Mouse (Mus musculus): ENCODE measurements at regions not wholly inside any gene's neighbourhood (a gene's known extent, or its start where the extent isn't known, plus 50 kb on each side); places are given as distances from the start of the nearest gene placed in this dataset.

DNA sequence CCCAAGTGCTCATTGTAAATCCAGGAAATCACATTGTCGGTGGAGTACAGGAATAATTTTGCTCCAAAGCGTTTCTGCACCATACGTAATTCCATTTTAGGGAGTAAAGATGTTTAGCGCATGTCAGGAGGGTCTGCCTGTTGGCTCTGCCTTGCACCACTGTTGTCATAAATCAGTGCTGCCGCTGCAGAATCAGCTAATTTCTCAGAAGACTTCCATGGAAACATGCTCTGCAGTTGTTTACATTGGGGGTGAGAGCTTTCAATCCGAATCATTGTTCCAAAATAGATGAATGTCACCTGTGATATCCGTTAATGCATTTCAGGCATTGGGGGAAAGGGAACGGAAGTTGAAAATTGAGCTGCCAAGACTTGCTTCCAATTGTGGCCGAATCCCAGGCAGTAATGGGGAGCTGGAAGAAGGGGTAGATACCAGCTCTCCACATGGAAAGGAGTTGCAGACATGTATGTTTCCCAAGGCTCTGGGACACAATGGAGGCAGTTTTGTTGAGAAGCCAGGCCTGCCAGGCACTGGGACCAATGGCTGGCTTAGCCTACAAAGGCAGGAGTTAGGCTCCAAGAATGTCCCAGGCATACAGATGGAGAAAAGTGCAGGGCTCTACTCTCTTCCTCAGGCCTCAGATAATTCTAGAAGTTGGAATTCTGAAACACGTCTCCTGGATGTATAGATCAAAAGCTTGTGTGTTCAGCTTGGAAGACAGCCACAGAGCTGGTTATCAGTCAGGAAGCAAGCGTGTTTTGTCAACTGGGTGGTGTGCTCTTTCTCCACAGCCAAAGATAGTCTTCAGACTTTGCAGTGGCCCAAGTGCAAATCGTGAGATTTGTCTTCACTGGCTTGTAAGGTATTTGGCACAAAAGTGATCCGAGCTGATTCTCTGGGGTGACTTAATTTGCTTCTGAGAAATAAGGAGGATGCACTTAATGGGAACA lies 186.2 kb upstream of the Mki67 start:
- no peak for ATAC-seq (replicated peaks)
- WGBS, result 81% methylated on average over 13 of the region's 13 CpGs
- H3K4me1 ChIP-seq, result no peaks in the 10 kb centered on the region
- no peaks in the 10 kb centered on the region for H3K27me3 ChIP-seq (replicated peaks)
- H3K9ac ChIP-seq, result no peak overlapping the region
- no peak overlapping the region for H3K4me2 ChIP-seq
- no peak overlapping the region for H3K4me3 ChIP-seq
- no peaks in the 10 kb centered on the region for H3K9me3 ChIP-seq
- no peaks in the 10 kb centered on the region for H3K36me3 ChIP-seq (replicated peaks)
- H3K27ac ChIP-seq, result no peak overlapping the region

DNA sequence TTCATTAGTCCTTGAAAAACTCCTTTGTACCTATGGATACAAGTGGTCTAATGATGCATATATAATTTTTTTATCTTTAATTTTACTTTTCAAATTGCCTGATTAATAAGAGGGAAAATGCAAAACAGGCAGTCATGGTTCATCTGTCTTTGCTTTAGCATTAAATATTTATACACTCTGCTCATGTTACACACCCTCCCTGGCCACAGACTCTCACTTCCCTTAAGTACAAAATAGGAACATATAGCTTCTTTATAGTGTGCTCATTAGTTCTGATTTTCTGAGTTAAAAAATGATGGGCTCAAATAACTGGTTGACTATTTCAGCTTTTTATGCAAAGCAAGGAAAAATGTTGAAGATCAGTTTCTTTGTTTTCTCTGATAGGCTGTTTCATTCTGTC lies 195.2 kb upstream of the Mki67 start:
- no peak overlapping the region for H3K4me3 ChIP-seq
- ATAC-seq (replicated peaks), result no peak
- no peaks in the 10 kb centered on the region for H3K36me3 ChIP-seq (replicated peaks)
- H3K9ac ChIP-seq, result no peak overlapping the region
- no peaks in the 10 kb centered on the region for H3K9me3 ChIP-seq
- H3K27ac ChIP-seq, result no peak overlapping the region
- no peaks in the 10 kb centered on the region for H3K4me1 ChIP-seq
- H3K4me2 ChIP-seq, result no peak overlapping the region
- no peaks in the 10 kb centered on the region for H3K27me3 ChIP-seq (replicated peaks)

DNA sequence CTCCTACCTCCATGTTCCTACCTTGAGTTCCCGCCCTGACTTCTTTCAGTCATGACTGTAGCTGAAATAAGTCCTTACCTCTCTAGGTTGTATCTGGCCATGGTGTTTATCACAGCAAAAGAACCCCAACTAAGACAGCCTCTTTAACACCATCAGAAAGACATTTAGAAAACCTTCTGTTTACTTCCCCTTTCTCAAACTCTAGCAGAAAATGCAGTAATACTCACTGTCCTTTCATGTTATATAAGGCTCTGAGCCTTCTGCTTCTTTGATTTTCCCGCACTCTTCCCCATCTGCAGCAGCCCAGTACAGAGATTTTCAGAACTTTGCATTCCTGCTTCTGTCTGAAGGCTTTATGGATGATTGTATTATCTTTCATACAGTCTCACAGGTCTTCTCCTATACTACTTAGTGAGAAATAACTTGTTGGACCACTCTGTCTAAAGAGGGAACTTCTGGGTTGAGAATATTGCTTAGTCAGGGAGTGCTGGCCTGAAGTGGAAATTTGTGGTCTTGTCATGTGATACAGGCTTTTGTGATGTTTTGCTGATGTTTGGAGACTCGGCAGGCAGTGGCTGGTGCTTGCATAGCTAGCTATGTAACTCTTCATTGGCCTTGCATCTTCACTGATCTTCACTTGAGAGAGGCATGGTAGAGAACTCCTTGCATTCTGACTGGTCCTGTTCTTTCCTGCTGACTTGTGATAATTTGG lies 197.9 kb upstream of the Mki67 start:
- H3K27ac ChIP-seq, result no peak overlapping the region
- H3K27me3 ChIP-seq (replicated peaks), result no peaks in the 10 kb centered on the region
- no peaks in the 10 kb centered on the region for H3K9me3 ChIP-seq
- no peak overlapping the region for H3K9ac ChIP-seq
- 82% methylated on average over 3 of the region's 3 CpGs for WGBS
- no peak overlapping the region for H3K4me3 ChIP-seq
- H3K36me3 ChIP-seq (replicated peaks), result no peaks in the 10 kb centered on the region
- ATAC-seq (replicated peaks), result no peak
- H3K4me1 ChIP-seq, result no peaks in the 10 kb centered on the region
- H3K4me2 ChIP-seq, result no peak overlapping the region

DNA sequence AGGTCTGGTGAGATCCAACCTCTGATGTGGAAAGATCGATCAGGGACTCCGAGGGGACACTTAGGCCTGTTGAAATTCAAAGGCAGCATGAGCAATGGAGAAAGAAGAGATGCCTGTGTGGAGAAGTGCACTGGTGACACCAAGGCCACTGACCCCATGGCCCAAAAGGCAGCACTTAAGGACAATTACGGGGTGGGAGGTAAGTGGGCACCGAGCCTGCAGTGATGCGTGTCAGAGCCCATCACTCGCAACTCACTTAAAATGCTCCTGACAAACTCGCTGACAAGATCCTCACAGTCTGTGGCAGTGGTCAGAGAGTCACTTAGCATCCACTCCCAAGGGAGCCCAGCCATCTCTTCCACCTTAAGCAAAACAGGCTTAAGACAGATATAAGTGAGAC lies 207.7 kb upstream of the Mki67 start:
- 73% methylated on average over 7 of the region's 7 CpGs for whole genome bisulfite sequencing
- Histone ChIP-seq H3K4me1 (no peaks in the 10 kb centered on the region), H3K36me3 (replicated peaks) (no peaks in the 10 kb centered on the region), H3K4me3 (no peak overlapping the region), H3K9ac (no peak overlapping the region), H3K9me3 (no peaks in the 10 kb centered on the region), H3K27ac (no peak overlapping the region), H3K27me3 (replicated peaks) (no peaks in the 10 kb centered on the region), H3K4me2 (no peak overlapping the region)
- no peak for ATAC-seq (replicated peaks)

DNA sequence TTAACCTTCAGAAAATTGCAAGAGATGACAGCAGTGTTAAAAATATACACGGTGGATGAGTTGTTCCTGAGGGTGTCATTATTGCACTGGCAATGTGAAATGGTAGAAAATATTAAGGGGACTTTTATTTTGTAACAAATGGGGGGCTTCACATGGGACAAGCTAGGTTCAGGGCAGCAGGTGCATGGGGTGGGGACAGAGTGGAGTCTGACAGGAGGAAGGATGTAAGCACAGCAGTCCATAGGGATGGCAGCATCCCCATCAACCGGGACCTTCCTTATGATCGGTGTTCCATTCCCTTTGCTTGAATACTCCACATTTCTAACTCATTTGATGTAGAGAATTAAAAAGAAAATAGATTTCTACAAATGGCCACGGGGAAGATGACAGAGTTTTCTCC lies 208.5 kb upstream of the Mki67 start:
- no peak overlapping the region for H3K4me3 ChIP-seq
- no peak overlapping the region for H3K9ac ChIP-seq
- no peaks in the 10 kb centered on the region for H3K4me1 ChIP-seq
- H3K9me3 ChIP-seq, result no peaks in the 10 kb centered on the region
- H3K36me3 ChIP-seq (replicated peaks), result no peaks in the 10 kb centered on the region
- H3K4me2 ChIP-seq, result no peak overlapping the region
- WGBS, result 80% methylated on average over 4 of the region's 4 CpGs
- H3K27ac ChIP-seq, result no peak overlapping the region
- no peak for ATAC-seq (replicated peaks)
- no peaks in the 10 kb centered on the region for H3K27me3 ChIP-seq (replicated peaks)

DNA sequence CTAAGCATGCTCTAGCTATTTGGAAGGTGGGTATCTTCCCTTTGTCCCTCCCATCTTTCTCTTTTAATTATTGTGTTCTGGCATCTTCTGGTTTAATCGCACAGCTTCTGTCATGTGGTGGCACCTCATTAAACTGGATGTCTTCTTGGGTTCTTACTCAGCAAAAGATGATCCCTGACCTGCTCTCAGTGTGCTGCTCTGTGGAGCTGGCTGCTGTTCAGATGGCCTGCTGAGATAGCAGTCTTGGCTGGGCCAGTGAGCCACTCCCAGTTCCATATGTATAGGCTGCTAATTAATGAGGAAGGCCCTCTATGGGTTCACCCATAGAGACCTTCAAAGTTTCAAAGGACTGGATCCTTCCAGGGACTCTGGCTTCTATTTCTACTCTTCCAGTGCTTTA lies 213.9 kb upstream of the Mki67 start:
- H3K27ac ChIP-seq, result no peak overlapping the region
- H3K9ac ChIP-seq, result no peak overlapping the region
- WGBS, result 88% methylated on average over 1 of the region's 1 CpGs
- no peak overlapping the region for H3K4me2 ChIP-seq
- H3K9me3 ChIP-seq, result no peaks in the 10 kb centered on the region
- H3K27me3 ChIP-seq (replicated peaks), result no peaks in the 10 kb centered on the region
- H3K4me3 ChIP-seq, result no peak overlapping the region
- no peaks in the 10 kb centered on the region for H3K4me1 ChIP-seq
- ATAC-seq (replicated peaks), result no peak
- H3K36me3 ChIP-seq (replicated peaks), result no peaks in the 10 kb centered on the region

DNA sequence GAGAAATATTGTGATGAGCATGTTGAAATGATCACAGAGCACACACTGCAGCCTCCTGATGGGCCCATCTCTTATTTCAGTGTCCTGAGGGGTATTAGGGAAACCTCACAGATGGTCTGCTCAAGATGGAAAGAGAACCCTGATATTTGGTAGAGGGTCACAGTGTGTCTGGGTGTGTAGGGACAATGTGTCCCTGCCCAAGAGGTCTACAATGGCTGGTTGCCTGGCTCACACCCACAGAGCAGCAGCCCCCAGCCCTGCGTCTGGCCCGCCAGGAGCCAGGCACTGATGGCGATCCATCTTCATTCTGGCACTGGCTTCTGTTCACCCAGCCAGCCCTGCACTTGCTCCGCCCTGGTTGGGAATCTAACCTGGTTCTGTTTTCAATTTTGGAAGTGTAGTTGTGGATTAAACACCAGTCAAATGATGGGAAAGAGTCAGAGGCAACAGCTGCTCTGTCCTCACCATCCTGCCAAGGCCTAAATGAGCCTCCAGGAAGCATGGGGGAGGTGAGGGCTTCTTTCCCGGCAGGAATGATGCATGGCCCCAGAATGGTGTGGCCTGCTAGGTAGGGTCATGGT lies 216.5 kb upstream of the Mki67 start:
- no peak overlapping the region for H3K27ac ChIP-seq
- H3K9ac ChIP-seq, result no peak overlapping the region
- H3K27me3 ChIP-seq (replicated peaks), result no peaks in the 10 kb centered on the region
- no peaks in the 10 kb centered on the region for H3K36me3 ChIP-seq (replicated peaks)
- no peaks in the 10 kb centered on the region for H3K4me1 ChIP-seq
- H3K4me2 ChIP-seq, result no peak overlapping the region
- H3K9me3 ChIP-seq, result no peaks in the 10 kb centered on the region
- 88% methylated on average over 5 of the region's 5 CpGs for WGBS
- no peak overlapping the region for H3K4me3 ChIP-seq
- no peak for ATAC-seq (replicated peaks)

DNA sequence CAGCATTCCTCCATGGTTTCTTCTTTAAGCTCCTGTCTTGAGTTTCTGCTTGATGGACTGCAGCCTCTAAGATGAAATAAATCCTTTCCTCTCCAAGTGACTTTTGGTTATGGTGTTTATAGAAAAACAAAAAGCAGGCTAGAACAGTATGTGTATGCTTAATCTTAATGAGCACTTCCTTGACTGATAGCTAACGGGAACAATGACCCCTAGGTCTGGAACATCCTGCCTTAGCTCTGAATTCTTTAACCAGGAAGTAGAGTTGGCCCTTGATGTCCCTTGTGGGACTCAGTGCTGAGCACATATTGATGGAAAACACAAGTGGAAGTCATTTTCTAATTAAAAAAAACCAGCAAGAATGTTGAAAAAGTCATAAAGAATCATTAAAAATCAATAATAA lies 219.0 kb upstream of the Mki67 start:
- no peaks in the 10 kb centered on the region for H3K36me3 ChIP-seq (replicated peaks)
- H3K4me1 ChIP-seq, result no peaks in the 10 kb centered on the region
- no peak for ATAC-seq (replicated peaks)
- H3K27ac ChIP-seq, result no peak overlapping the region
- H3K9me3 ChIP-seq, result no peaks in the 10 kb centered on the region
- no peak overlapping the region for H3K9ac ChIP-seq
- H3K27me3 ChIP-seq (replicated peaks), result no peaks in the 10 kb centered on the region
- no peak overlapping the region for H3K4me2 ChIP-seq
- 76% methylated on average over 1 of the region's 1 CpGs for WGBS
- H3K4me3 ChIP-seq, result no peak overlapping the region

DNA sequence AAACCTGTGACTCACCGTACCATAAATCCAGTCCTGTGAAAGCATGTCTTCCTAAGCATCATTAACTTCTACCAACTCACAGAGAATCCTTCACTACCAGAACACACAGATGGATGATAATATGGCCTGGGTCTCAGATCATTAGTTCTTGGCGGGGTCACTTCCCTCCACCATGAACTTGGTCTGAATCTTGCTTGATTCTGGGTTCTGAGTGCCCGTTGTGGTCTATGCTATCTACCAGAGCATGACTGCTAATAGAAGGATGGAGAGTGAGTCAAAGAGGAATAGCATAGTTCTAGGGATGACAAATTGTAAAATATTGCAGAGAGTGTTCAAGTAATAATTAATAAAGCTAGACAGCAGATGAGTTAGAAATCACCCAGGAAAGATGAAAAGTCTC lies 221.3 kb upstream of the Mki67 start:
- no peak overlapping the region for H3K4me3 ChIP-seq
- no peaks in the 10 kb centered on the region for H3K27me3 ChIP-seq (replicated peaks)
- H3K9me3 ChIP-seq, result no peaks in the 10 kb centered on the region
- H3K4me2 ChIP-seq, result no peak overlapping the region
- H3K36me3 ChIP-seq (replicated peaks), result no peaks in the 10 kb centered on the region
- no peak overlapping the region for H3K9ac ChIP-seq
- no peak for ATAC-seq (replicated peaks)
- 92% methylated on average over 3 of the region's 3 CpGs for WGBS
- no peak overlapping the region for H3K27ac ChIP-seq
- no peaks in the 10 kb centered on the region for H3K4me1 ChIP-seq

DNA sequence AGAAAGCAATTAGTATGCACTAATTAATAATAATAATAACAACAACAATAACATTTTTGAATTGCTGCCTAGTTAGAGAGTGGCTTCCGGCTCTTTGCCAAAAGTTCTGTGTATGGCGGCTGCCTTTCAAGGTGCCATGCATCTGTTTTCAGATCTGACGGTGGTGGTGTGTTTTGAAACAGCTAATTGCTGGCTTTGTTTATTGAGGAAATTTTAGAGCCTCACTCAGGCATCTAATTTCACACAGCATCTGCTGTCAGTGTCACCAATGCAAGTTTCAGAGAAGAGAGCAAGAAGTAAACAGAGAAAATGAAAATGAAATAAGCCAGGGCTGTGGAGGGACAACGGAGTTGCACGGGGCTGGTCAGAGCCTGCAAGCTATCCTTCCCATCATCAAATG lies 223.2 kb upstream of the Mki67 start:
- no peaks in the 10 kb centered on the region for H3K9me3 ChIP-seq
- H3K4me1 ChIP-seq, result no peaks in the 10 kb centered on the region
- H3K4me3 ChIP-seq, result no peak overlapping the region
- 82% methylated on average over 5 of the region's 5 CpGs for WGBS
- H3K9ac ChIP-seq, result no peak overlapping the region
- no peaks in the 10 kb centered on the region for H3K36me3 ChIP-seq (replicated peaks)
- no peaks in the 10 kb centered on the region for H3K27me3 ChIP-seq (replicated peaks)
- H3K27ac ChIP-seq, result no peak overlapping the region
- no peak overlapping the region for H3K4me2 ChIP-seq
- no peak for ATAC-seq (replicated peaks)

DNA sequence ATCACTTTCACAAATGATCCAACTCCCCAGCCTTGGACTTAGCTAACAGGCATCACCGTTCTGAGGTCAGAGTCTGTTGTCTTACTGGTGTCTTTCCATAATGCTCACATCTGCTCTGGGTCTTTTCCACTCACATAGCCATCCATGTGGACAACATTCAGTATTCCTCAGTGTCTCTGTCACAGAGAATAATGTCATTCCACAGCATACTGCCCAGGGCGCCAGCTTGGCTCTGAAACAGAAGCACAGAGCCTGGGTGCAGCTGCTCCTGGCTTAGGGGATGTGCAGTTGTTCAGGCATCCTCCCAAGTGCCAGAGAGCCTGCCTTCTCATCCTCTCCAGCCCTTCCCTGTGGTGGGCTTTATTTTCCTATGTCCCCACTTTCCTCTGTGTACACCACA lies 226.7 kb upstream of the Mki67 start:
- Histone ChIP-seq H3K27ac (no peak overlapping the region), H3K27me3 (replicated peaks) (no peaks in the 10 kb centered on the region), H3K4me3 (no peak overlapping the region), H3K4me2 (no peak overlapping the region), H3K4me1 (no peaks in the 10 kb centered on the region), H3K9ac (no peak overlapping the region), H3K9me3 (no peaks in the 10 kb centered on the region), H3K36me3 (replicated peaks) (no peaks in the 10 kb centered on the region)
- WGBS, result 79% methylated on average over 2 of the region's 2 CpGs
- no peak for ATAC-seq (replicated peaks)

DNA sequence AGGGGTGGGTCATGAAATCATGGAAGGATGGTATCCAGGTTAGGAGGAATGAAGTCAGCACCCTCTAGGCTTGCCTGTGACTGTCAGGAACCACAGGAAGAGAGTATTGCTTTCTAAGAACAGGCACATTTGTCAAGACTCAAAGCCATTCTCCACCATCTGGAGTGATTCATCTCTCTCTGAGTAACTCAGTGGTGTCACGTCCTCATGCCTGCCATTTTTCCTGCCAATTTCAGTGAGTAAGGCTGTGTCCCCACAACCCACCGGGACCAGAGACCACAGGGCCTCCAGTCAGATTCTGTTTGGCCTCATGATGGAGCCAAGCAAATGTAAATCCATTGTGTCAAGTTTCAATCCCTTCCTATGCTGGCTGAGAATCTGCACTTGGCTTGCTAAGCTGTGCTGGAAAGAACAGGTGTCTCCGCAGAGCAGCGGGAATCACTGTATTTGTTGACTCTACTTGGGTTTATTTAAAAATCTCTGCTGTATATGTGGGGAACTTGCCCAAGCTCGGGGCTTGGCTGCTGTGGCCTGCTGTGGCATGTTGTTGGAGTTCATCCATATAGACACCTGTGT lies 230.0 kb upstream of the Mki67 start:
- Histone ChIP-seq H3K9ac (no peak overlapping the region), H3K4me1 (no peaks in the 10 kb centered on the region), H3K9me3 (no peaks in the 10 kb centered on the region), H3K4me3 (no peak overlapping the region), H3K27ac (no peak overlapping the region), H3K4me2 (no peak overlapping the region), H3K27me3 (replicated peaks) (no peaks in the 10 kb centered on the region), H3K36me3 (replicated peaks) (no peaks in the 10 kb centered on the region)
- ATAC-seq (replicated peaks), result no peak
- WGBS, result 83% methylated on average over 5 of the region's 5 CpGs
